In the genomic region with DNA sequence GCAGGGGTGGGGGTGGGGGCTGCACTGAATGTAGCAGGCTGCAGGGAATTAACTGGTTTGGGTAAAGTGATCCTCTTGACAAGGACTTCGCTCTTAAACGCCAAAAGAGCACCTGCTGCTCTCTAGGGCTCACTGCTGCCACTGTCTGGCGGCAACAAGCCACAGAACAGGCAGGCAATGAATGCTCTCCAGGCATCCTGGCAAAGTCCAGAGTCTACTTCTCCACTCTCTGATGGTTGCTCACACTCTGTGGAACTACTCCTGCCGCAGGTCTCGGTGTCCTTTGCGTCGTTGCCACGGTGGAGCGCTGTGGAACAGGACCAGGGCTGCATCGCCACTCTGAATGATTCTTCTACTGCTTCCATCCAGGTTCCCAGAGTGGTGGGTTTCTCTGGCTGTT, we compare ENCODE assay signal across 26 mouse cellular contexts. TPM values are rescaled to one million over a fixed set of nuclear protein-coding genes. Genes with fewer than 3 reads are reported as not detected.
DNase-seq lines count a peak whose midpoint lies in the region; ATAC-seq lines count a peak whose summit lies in the region.
"Not testable (repeated sequence)": the region's sequence is repeated elsewhere in the genome, so short reads cannot be mapped to it uniquely, and the experiment has no call there.
"Had no signal": no experiment of that assay in that cellular context is flagged by ENCODE, and none has a peak within 500 bp of the region (broad histone marks: within the 10 kb centered on the region; RNA-seq: fewer than 3 reads in every experiment).

No protein-coding gene starts in this region.

- H3K4me2 ChIP-seq in forebrain, embryonic 11.5 days (ENCODE audit: low read depth, low read length, severe bottlenecking); forebrain, embryonic 16.5 days (ENCODE audit: low read length); hindbrain, embryonic 13.5 days; intestine, embryonic 15.5 days (replicated peaks); kidney, embryonic 16.5 days (replicated peaks; ENCODE audit: low read depth, low read length); midbrain, embryonic 14.5 days (ENCODE audit: low read length); neural tube, embryonic 14.5 days (ENCODE audit: low read depth, low read length): not testable (repeated sequence)

- H3K4me3 ChIP-seq in forebrain, embryonic 11.5 days (ENCODE audit: low read depth, low read length); forebrain, embryonic 16.5 days (replicated peaks; ENCODE audit: low read length); hindbrain, embryonic 13.5 days; intestine, embryonic 15.5 days (replicated peaks); kidney, embryonic 16.5 days (ENCODE audit: low read length); midbrain, embryonic 14.5 days (replicated peaks; ENCODE audit: low read depth, low read length); neural tube, embryonic 14.5 days (ENCODE audit: low read depth, low read length): not testable (repeated sequence)

- H3K36me3 ChIP-seq in forebrain, embryonic 11.5 days (ENCODE audit: control insufficient read depth, insufficient read depth, low read length); forebrain, embryonic 16.5 days (ENCODE audit: control insufficient read depth, insufficient read depth); hindbrain, embryonic 13.5 days; intestine, embryonic 15.5 days; kidney, embryonic 16.5 days (ENCODE audit: insufficient read depth, low read length); midbrain, embryonic 14.5 days (ENCODE audit: control insufficient read depth, insufficient read depth, low read length); neural tube, embryonic 14.5 days (ENCODE audit: control insufficient read depth, insufficient read depth, low read length): not testable (repeated sequence)

- H3K27ac ChIP-seq in forebrain, embryonic 11.5 days (ENCODE audit: low read depth, low read length); forebrain, embryonic 16.5 days (ENCODE audit: low read length); hindbrain, embryonic 13.5 days; intestine, embryonic 15.5 days; kidney, embryonic 16.5 days (ENCODE audit: low read length); midbrain, embryonic 14.5 days (replicated peaks; ENCODE audit: low read depth, low read length); neural tube, embryonic 14.5 days (ENCODE audit: low read depth, low read length): not testable (repeated sequence)

- not testable (repeated sequence) for H3K9me3 ChIP-seq in forebrain, embryonic 11.5 days (ENCODE audit: control insufficient read depth, low read length); forebrain, embryonic 16.5 days (ENCODE audit: control insufficient read depth, low read length); hindbrain, embryonic 13.5 days; intestine, embryonic 15.5 days; kidney, embryonic 16.5 days (ENCODE audit: low read length); midbrain, embryonic 14.5 days (ENCODE audit: control insufficient read depth, low read length); neural tube, embryonic 14.5 days (ENCODE audit: control insufficient read depth, low read length)

- not testable (repeated sequence) for H3K27me3 ChIP-seq in forebrain, embryonic 11.5 days (ENCODE audit: control insufficient read depth, insufficient read depth, low read length); forebrain, embryonic 16.5 days (replicated peaks; ENCODE audit: control insufficient read depth, insufficient read depth, low read length); intestine, embryonic 15.5 days (replicated peaks); midbrain, embryonic 14.5 days (ENCODE audit: control insufficient read depth, insufficient read depth, low read length); neural tube, embryonic 14.5 days (ENCODE audit: control insufficient read depth, insufficient read depth, low read length)
- H3K27me3 ChIP-seq in hindbrain, embryonic 13.5 days: peaks cover 27% of the 10 kb centered on the region
- peaks cover 23% of the 10 kb centered on the region for H3K27me3 ChIP-seq in kidney, embryonic 16.5 days (ENCODE audit: insufficient read depth, low read length)

- H3K4me1 ChIP-seq in forebrain, embryonic 11.5 days (replicated peaks; ENCODE audit: control insufficient read depth, insufficient read depth, low read length); forebrain, embryonic 16.5 days (replicated peaks; ENCODE audit: control insufficient read depth, insufficient read depth, low read length); hindbrain, embryonic 13.5 days (replicated peaks); intestine, embryonic 15.5 days (replicated peaks); kidney, embryonic 16.5 days (ENCODE audit: insufficient read depth, low read length); midbrain, embryonic 14.5 days (ENCODE audit: control insufficient read depth, insufficient read depth, low read length); neural tube, embryonic 14.5 days (ENCODE audit: control insufficient read depth, insufficient read depth, low read length): not testable (repeated sequence)

- H3K9ac ChIP-seq in forebrain, embryonic 11.5 days (ENCODE audit: low read length); forebrain, embryonic 16.5 days (replicated peaks; ENCODE audit: low read depth, low read length); hindbrain, embryonic 13.5 days; intestine, embryonic 15.5 days; kidney, embryonic 16.5 days (replicated peaks; ENCODE audit: low read length); midbrain, embryonic 14.5 days (replicated peaks; ENCODE audit: low read length); neural tube, embryonic 14.5 days (replicated peaks; ENCODE audit: low read depth, low read length): not testable (repeated sequence)

- ATAC-seq in forebrain, embryonic 11.5 days (replicated peaks; ENCODE audit: low FRiP score): peak; percentile 79
- 0 out of 2 replicates have a peak, but pooled peaks have one; percentile 50 for ATAC-seq in forebrain, embryonic 16.5 days
- peak; percentile 66 for ATAC-seq in hindbrain, embryonic 13.5 days (ENCODE audit: low FRiP score)
- ATAC-seq in intestine, embryonic 15.5 days: peak; percentile 87
- peak; percentile 71; the same call in 1 of the 2 replicates for ATAC-seq in kidney, embryonic 16.5 days (ENCODE audit: low FRiP score, low TSS enrichment)
- ATAC-seq in megakaryocyte, adult 5-6 weeks (ENCODE audit: poor library complexity, severe bottlenecking): 0 out of 2 replicates have a peak, but pooled peaks have one; percentile 10
- ATAC-seq in midbrain, embryonic 14.5 days (ENCODE audit: low FRiP score, low TSS enrichment): peak; percentile 8; the same call in 1 of the 2 replicates
- peak; percentile 65; the same call in 1 of the 2 replicates for ATAC-seq in neural tube, embryonic 14.5 days (ENCODE audit: low read depth)

- DNase-seq in forebrain, embryonic 11.5 days (ENCODE audit: low spot score); midbrain, embryonic 14.5 days: not testable (repeated sequence)

- WGBS in forebrain, embryonic 11.5 days: 2% methylated on average over 3 of the region's 10 CpGs
- 0% methylated on average over 3 of the region's 10 CpGs for WGBS in forebrain, embryonic 16.5 days
- 0% methylated on average over 3 of the region's 10 CpGs for WGBS in hindbrain, embryonic 13.5 days
- 0% methylated on average over 3 of the region's 10 CpGs for WGBS in intestine, embryonic 15.5 days
- WGBS in kidney, embryonic 16.5 days: 0% methylated on average over 3 of the region's 10 CpGs
- WGBS in midbrain, embryonic 14.5 days: 0% methylated on average over 2 of the region's 10 CpGs
- WGBS in neural tube, embryonic 14.5 days: 0% methylated on average over 3 of the region's 10 CpGs

RNA-seq across cellular contexts. Expression of a gene that starts 7.8 kb away (rescaled TPM):
- not detected in 2 replicates for polyA plus RNA-seq in forebrain, embryonic 11.5 days (2014; fragmentation: Nextera tagmentation; extraction: Ambion mirVana)
- polyA plus RNA-seq in forebrain, embryonic 16.5 days (2015; fragmentation: Nextera tagmentation; extraction: Ambion mirVana): not detected in 2 replicates
- not detected in 2 replicates for polyA plus RNA-seq in hindbrain, embryonic 13.5 days (2015; fragmentation: Nextera tagmentation; extraction: Ambion mirVana)
- polyA plus RNA-seq in intestine, embryonic 15.5 days (2015; fragmentation: Nextera tagmentation; extraction: Ambion mirVana): not detected in 2 replicates
- not detected in 2 replicates for polyA plus RNA-seq in kidney, embryonic 16.5 days (2015; fragmentation: Nextera tagmentation; extraction: Ambion mirVana)
- not detected in 2 replicates for total RNA-seq in megakaryocyte, adult 5-6 weeks (2015)
- 0.49 TPM in 1 of 2 replicates, not detected in the other for total RNA-seq in megakaryocyte, adult 5-6 weeks (2017)
- polyA plus RNA-seq in midbrain, embryonic 14.5 days (2014; fragmentation: Nextera tagmentation; extraction: Ambion mirVana): not detected in 2 replicates
- not detected in 2 replicates for polyA plus RNA-seq in neural tube, embryonic 14.5 days (2014; fragmentation: Nextera tagmentation; extraction: Ambion mirVana)
- total RNA-seq: adrenal gland, adult 18-20 months; adrenal gland, postnatal 25 days; gastrocnemius, adult 2 months; gastrocnemius, postnatal 36 days; heart, adult 2 months; heart, postnatal 4 days; layer of hippocampus, adult 2 months; layer of hippocampus, postnatal 14 days; left cerebral cortex, adult 2 months; left cerebral cortex, postnatal 25 days; liver, adult 2 months had no signal
- polyA plus RNA-seq: embryonic facial prominence, embryonic 12.5 days; heart, adult 2 months; heart, embryonic 12.5 days; heart, postnatal 0 days; limb, embryonic 12.5 days; liver, adult 2 months; lung, postnatal 0 days; testis, adult 2 months; thymus, postnatal 0 days had no signal

RNA-seq across cellular contexts. Expression of a gene that starts 17.4 kb away (rescaled TPM):
- not detected in 2 replicates for polyA plus RNA-seq in forebrain, embryonic 11.5 days (2014; fragmentation: Nextera tagmentation; extraction: Ambion mirVana)
- not detected in 2 replicates for polyA plus RNA-seq in forebrain, embryonic 16.5 days (2015; fragmentation: Nextera tagmentation; extraction: Ambion mirVana)
- polyA plus RNA-seq in hindbrain, embryonic 13.5 days (2015; fragmentation: Nextera tagmentation; extraction: Ambion mirVana): not detected in 2 replicates
- polyA plus RNA-seq in intestine, embryonic 15.5 days (2015; fragmentation: Nextera tagmentation; extraction: Ambion mirVana): 0.16 TPM in 1 of 2 replicates, not detected in the other
- polyA plus RNA-seq in kidney, embryonic 16.5 days (2015; fragmentation: Nextera tagmentation; extraction: Ambion mirVana): not detected in 2 replicates
- 248 and 273 TPM in 2 replicates for total RNA-seq in megakaryocyte, adult 5-6 weeks (2015)
- 152 and 161 TPM in 2 replicates for total RNA-seq in megakaryocyte, adult 5-6 weeks (2017)
- not detected in 2 replicates for polyA plus RNA-seq in midbrain, embryonic 14.5 days (2014; fragmentation: Nextera tagmentation; extraction: Ambion mirVana)
- polyA plus RNA-seq in neural tube, embryonic 14.5 days (2014; fragmentation: Nextera tagmentation; extraction: Ambion mirVana): not detected in 2 replicates
- total RNA-seq: heart, postnatal 4 days; layer of hippocampus, adult 2 months; layer of hippocampus, postnatal 14 days; left cerebral cortex, postnatal 25 days had no signal
- polyA plus RNA-seq: embryonic facial prominence, embryonic 12.5 days; heart, embryonic 12.5 days; limb, embryonic 12.5 days; liver, adult 2 months had no signal

Comparison
In these comparisons a context has a peak if more than half of its experiments do, and no peak if none do; other contexts are left out.
1. ATAC-seq: peak in every context shown above with its lines; median percentile 87 in intestine, embryonic 15.5 days; 79 in forebrain, embryonic 11.5 days; 71 in kidney, embryonic 16.5 days; 66 in hindbrain, embryonic 13.5 days; 65 in neural tube, embryonic 14.5 days; 50 in forebrain, embryonic 16.5 days; 10 in megakaryocyte, adult 5-6 weeks; 8 in midbrain, embryonic 14.5 days.